Mouse (Mus musculus) hindbrain, embryonic 12.5 days (tissue): ENCODE data around the gene Uchl4. TPM values are rescaled to one million over a fixed set of nuclear protein-coding genes. Genes with fewer than 3 reads are reported as not detected.
A peak's percentile ranks its signal among the peaks of the same experiment; 100 is the strongest.

Source experiments
- ATAC-seq: fragments of 200-750 bp; cut with Nextera tagmentation; 2 replicates; pipeline ENCODE4 v1.8.0; 2017; ENCODE audit warnings: moderate TSS enrichment; ENCODE audit not compliant: low FRiP score
- H3K27ac ChIP-seq: fragments of 300-500 bp; sonication (generic); 2 replicates; pipeline ENCODE4 v1.5.1; 2016; ENCODE audit warnings: mild to moderate bottlenecking
- H3K27me3 ChIP-seq: fragments of 300-500 bp; sonication (generic); 2 replicates; pipeline ENCODE4 v1.6.1; 2016; ENCODE audit warnings: mild to moderate bottlenecking
- H3K36me3 ChIP-seq: fragments of 300-500 bp; sonication (generic); 2 replicates; pipeline ENCODE4 v1.6.1; 2016; ENCODE audit warnings: mild to moderate bottlenecking
- H3K4me1 ChIP-seq: fragments of 300-500 bp; sonication (generic); 2 replicates; pipeline ENCODE4 v1.6.1; 2016
- H3K4me2 ChIP-seq: fragments of 300-500 bp; sonication (generic); replicated peaks from 2 replicates; pipeline ENCODE4 v1.6.1; 2016; ENCODE audit warnings: mild to moderate bottlenecking
- H3K4me3 ChIP-seq: fragments of 300-500 bp; sonication (generic); 2 replicates; pipeline ENCODE4 v1.5.1; 2016; ENCODE audit warnings: mild to moderate bottlenecking
- H3K9ac ChIP-seq: fragments of 300-500 bp; sonication (generic); 2 replicates; pipeline ENCODE4 v1.6.1; 2016; ENCODE audit warnings: mild to moderate bottlenecking, moderate library complexity
- H3K9me3 ChIP-seq: fragments of 300-500 bp; sonication (generic); replicated peaks from 2 replicates; pipeline ENCODE4 v1.6.1; 2016; ENCODE audit warnings: mild to moderate bottlenecking
- WGBS: fragments of 180-500 bp; shearing (Covaris S2); methylation state at CpG from one replicate; pipeline ENCODE4 v1.1.7; 2016; 5-methylcytosine and 5-hydroxymethylcytosine counted together
- polyA plus RNA-seq: library from polyadenylated mRNA; unstranded; fragments of >200 nt; fragmentation: Nextera tagmentation; extraction: Ambion mirVana; gene quantifications from 2 replicates; pipeline ENCODE4 v1.2.1, GENCODE M21; 2016

Gene Uchl4
- polyA plus RNA-seq, 1 experiment from 2014 or later: 4.0 TPM

- no peaks in the 10 kb centered on the region for H3K27me3 ChIP-seq
- peaks cover 38% of the 10 kb centered on the region for H3K4me1 ChIP-seq
- H3K9ac ChIP-seq: no peak overlapping the region
- WGBS: 48% methylated on average over 5 of the region's 5 CpGs
- H3K9me3 ChIP-seq: no peaks in the 10 kb centered on the region
- H3K4me3 ChIP-seq: no peak overlapping the region
- H3K27ac ChIP-seq: peak overlapping the region; percentile 48; the same call in 1 of the 2 replicates
- no peak overlapping the region for H3K4me2 ChIP-seq
- ATAC-seq: no peak
- no peaks in the 10 kb centered on the region for H3K36me3 ChIP-seq
Observed at GRCm38 (mm10) chr9:64233656-64234055, 1.3 kb upstream of the Uchl4 start.

GRCm38 (mm10) chr9:64236056-64236455 is 1.1 kb downstream of the Uchl4 start:
- Histone ChIP-seq H3K27ac (no peak overlapping the region), H3K27me3 (no peaks in the 10 kb centered on the region), H3K9ac (no peak overlapping the region), H3K4me1 (peaks cover 31% of the 10 kb centered on the region), H3K36me3 (no peaks in the 10 kb centered on the region), H3K4me3 (no peak overlapping the region), H3K4me2 (no peak overlapping the region), H3K9me3 (no peaks in the 10 kb centered on the region)
- 94% methylated on average over 7 of the region's 7 CpGs for WGBS
- no peak for ATAC-seq

GRCm38 (mm10) chr9:64240116-64240515 is 5.1 kb downstream of the Uchl4 start:
- H3K4me3 ChIP-seq: no peak overlapping the region
- H3K27me3 ChIP-seq: no peaks in the 10 kb centered on the region
- ATAC-seq: no peak
- peak overlapping the region; percentile 11; the same call in 1 of the 2 replicates for H3K4me2 ChIP-seq
- peaks cover 10% of the 10 kb centered on the region for H3K4me1 ChIP-seq
- peak overlapping the region; percentile 32; the same call in 1 of the 2 replicates for H3K27ac ChIP-seq
- H3K36me3 ChIP-seq: 0 out of 2 replicates have a peak, but pooled peaks cover 3% of the 10 kb centered on the region
- WGBS: 49% methylated on average over 2 of the region's 2 CpGs
- H3K9me3 ChIP-seq: no peaks in the 10 kb centered on the region
- H3K9ac ChIP-seq: no peak overlapping the region

- no peak overlapping the region for H3K9ac ChIP-seq
- WGBS: 54% methylated on average over 8 of the region's 8 CpGs
- ATAC-seq: no peak
- peaks cover 10% of the 10 kb centered on the region for H3K4me1 ChIP-seq
- H3K4me3 ChIP-seq: no peak overlapping the region
- H3K4me2 ChIP-seq: peak overlapping the region; percentile 11; the same call in 1 of the 2 replicates
- H3K27ac ChIP-seq: peak overlapping the region; percentile 32; the same call in 1 of the 2 replicates
- no peaks in the 10 kb centered on the region for H3K9me3 ChIP-seq
- H3K27me3 ChIP-seq: no peaks in the 10 kb centered on the region
- H3K36me3 ChIP-seq: 0 out of 2 replicates have a peak, but pooled peaks cover 4% of the 10 kb centered on the region
Observed at GRCm38 (mm10) chr9:64240681-64241080, 5.7 kb downstream of the Uchl4 start.

- Histone ChIP-seq H3K27me3 (no peaks in the 10 kb centered on the region), H3K4me3 (no peak overlapping the region), H3K27ac (no peak overlapping the region), H3K36me3 (0 out of 2 replicates have a peak, but pooled peaks cover 4% of the 10 kb centered on the region), H3K9me3 (no peaks in the 10 kb centered on the region), H3K9ac (no peak overlapping the region), H3K4me2 (no peak overlapping the region), H3K4me1 (peaks cover 10% of the 10 kb centered on the region)
- WGBS: 67% methylated on average over 6 of the region's 6 CpGs
- no peak for ATAC-seq
Observed at GRCm38 (mm10) chr9:64242381-64242831, 7.4 kb downstream of the Uchl4 start.

- H3K27ac ChIP-seq: no peak overlapping the region
- peaks cover 16% of the 10 kb centered on the region for H3K4me1 ChIP-seq
- H3K36me3 ChIP-seq: 0 out of 2 replicates have a peak, but pooled peaks cover 4% of the 10 kb centered on the region
- H3K9me3 ChIP-seq: no peaks in the 10 kb centered on the region
- WGBS: 93% methylated on average over 1 of the region's 1 CpGs
- H3K27me3 ChIP-seq: no peaks in the 10 kb centered on the region
- H3K4me2 ChIP-seq: no peak overlapping the region
- ATAC-seq: no peak
- no peak overlapping the region for H3K9ac ChIP-seq
- no peak overlapping the region for H3K4me3 ChIP-seq
Observed at GRCm38 (mm10) chr9:64249371-64249770, 14.4 kb downstream of the Uchl4 start.

GRCm38 (mm10) chr9:64250111-64250730 is 15.2 kb downstream of the Uchl4 start:
- Histone ChIP-seq H3K4me3 (no peak overlapping the region), H3K9me3 (no peaks in the 10 kb centered on the region), H3K4me1 (peaks cover 16% of the 10 kb centered on the region), H3K27ac (no peak overlapping the region), H3K27me3 (no peaks in the 10 kb centered on the region), H3K9ac (no peak overlapping the region), H3K4me2 (no peak overlapping the region), H3K36me3 (no peaks in the 10 kb centered on the region)
- ATAC-seq: no peak

- Histone ChIP-seq H3K27ac (peak overlapping the region; percentile 90), H3K4me3 (peak overlapping the region; percentile 78), H3K4me1 (peaks cover 16% of the 10 kb centered on the region), H3K9me3 (no peaks in the 10 kb centered on the region), H3K27me3 (no peaks in the 10 kb centered on the region), H3K9ac (peak overlapping the region; percentile 78), H3K36me3 (no peaks in the 10 kb centered on the region), H3K4me2 (peak overlapping the region; percentile 79)
- ATAC-seq: no peak
- WGBS: under 1% methylated on average over 16 of the region's 16 CpGs
Observed at GRCm38 (mm10) chr9:64252591-64253020, 17.6 kb downstream of the Uchl4 start.

- Histone ChIP-seq H3K4me3 (peak within 1 kb of the TSS; percentile 78), H3K4me1 (peaks cover 16% of the 10 kb centered on the region), H3K9me3 (no peaks in the 10 kb centered on the region), H3K27ac (peak within 1 kb of the TSS; percentile 90), H3K27me3 (no peaks in the 10 kb centered on the region), H3K36me3 (no peaks in the 10 kb centered on the region), H3K4me2 (peak within 1 kb of the TSS; percentile 79), H3K9ac (peak within 1 kb of the TSS; percentile 78)
- under 1% methylated on average over 83 of the region's 89 CpGs for WGBS
- peak; percentile 97 for ATAC-seq
Observed at GRCm38 (mm10) chr9:64253021-64253904, 18.3 kb downstream of the Uchl4 start, which contains the start of gene Map2k1. Map2k1 (minus strand) TSS chr9:64253631.

- no peak for ATAC-seq
- Histone ChIP-seq H3K4me1 (peaks cover 16% of the 10 kb centered on the region), H3K4me2 (no peak overlapping the region), H3K27me3 (no peaks in the 10 kb centered on the region), H3K4me3 (no peak overlapping the region), H3K9me3 (no peaks in the 10 kb centered on the region), H3K27ac (no peak overlapping the region), H3K9ac (no peak overlapping the region), H3K36me3 (no peaks in the 10 kb centered on the region)
- WGBS: 78% methylated on average over 3 of the region's 3 CpGs
Observed at GRCm38 (mm10) chr9:64255422-64255821, 20.4 kb downstream of the Uchl4 start.

- Histone ChIP-seq H3K9ac (no peak overlapping the region), H3K9me3 (no peaks in the 10 kb centered on the region), H3K4me3 (no peak overlapping the region), H3K4me2 (no peak overlapping the region), H3K27me3 (no peaks in the 10 kb centered on the region), H3K4me1 (peaks cover 15% of the 10 kb centered on the region), H3K27ac (no peak overlapping the region), H3K36me3 (no peaks in the 10 kb centered on the region)
- WGBS: 88% methylated on average over 3 of the region's 3 CpGs
- no peak for ATAC-seq
Observed at GRCm38 (mm10) chr9:64256204-64256603, 21.2 kb downstream of the Uchl4 start.

GRCm38 (mm10) chr9:64259906-64260305 is 24.9 kb downstream of the Uchl4 start:
- no peaks in the 10 kb centered on the region for H3K9me3 ChIP-seq
- 92% methylated on average over 5 of the region's 5 CpGs for WGBS
- ATAC-seq: no peak
- H3K9ac ChIP-seq: no peak overlapping the region
- no peak overlapping the region for H3K4me3 ChIP-seq
- no peak overlapping the region for H3K27ac ChIP-seq
- H3K4me2 ChIP-seq: no peak overlapping the region
- no peaks in the 10 kb centered on the region for H3K36me3 ChIP-seq
- H3K4me1 ChIP-seq: no peaks in the 10 kb centered on the region
- H3K27me3 ChIP-seq: no peaks in the 10 kb centered on the region
